Mouse (Mus musculus): ENCODE data around the gene Blm. TPM values are rescaled to one million over a fixed set of nuclear protein-coding genes. Genes with fewer than 3 reads are reported as not detected.

Gene Blm
- polyA plus RNA-seq, 1 experiment from 2014 or later, result 54.7 TPM

DNA sequence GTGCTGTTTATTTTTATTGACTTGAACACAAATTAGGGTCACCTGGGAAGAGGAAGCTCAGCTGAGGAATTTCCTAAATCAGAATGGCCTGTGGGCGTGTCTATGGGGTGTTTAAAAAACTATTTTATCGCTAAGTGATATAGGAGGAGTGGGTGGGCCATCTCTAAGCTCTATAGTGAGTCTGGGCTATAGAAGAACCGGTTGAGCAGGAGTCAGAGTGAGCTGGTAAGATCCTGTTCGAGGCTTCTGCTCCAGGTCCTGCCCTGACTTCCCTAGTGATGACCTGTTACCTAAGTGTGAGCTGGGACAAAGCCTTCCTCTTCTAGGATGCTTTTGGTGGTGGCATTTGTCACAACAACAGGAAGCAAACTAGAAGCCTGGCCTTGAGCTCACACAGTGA, 94.2 kb downstream of the Blm start:
- 70% methylated on average over 4 of the region's 4 CpGs for WGBS
- Histone ChIP-seq H3K27ac (no peak overlapping the region), H3K36me3 (replicated peaks) (no peaks in the 10 kb centered on the region), H3K9me3 (no peaks in the 10 kb centered on the region), H3K4me1 (peaks cover 52% of the 10 kb centered on the region), H3K27me3 (ENCODE audit: poor library complexity, severe bottlenecking) (peaks cover 8% of the 10 kb centered on the region; the same call in 1 of the 2 replicates), H3K4me3 (no peak overlapping the region)
- no peak for DNase-seq (ENCODE audit: extremely low spot score, low spot score)

GRCm38 (mm10) chr7:80439789-80440488, 95.0 kb downstream of the Blm start:
- Histone ChIP-seq H3K4me3 (no peak overlapping the region), H3K36me3 (replicated peaks) (no peaks in the 10 kb centered on the region), H3K27ac (no peak overlapping the region), H3K4me1 (peaks cover 44% of the 10 kb centered on the region), H3K9me3 (no peaks in the 10 kb centered on the region), H3K27me3 (ENCODE audit: poor library complexity, severe bottlenecking) (peaks cover 6% of the 10 kb centered on the region; the same call in 1 of the 2 replicates)
- no peak for DNase-seq (ENCODE audit: extremely low spot score, low spot score)
- 89% methylated on average over 10 of the region's 10 CpGs for WGBS

- DNase-seq (ENCODE audit: extremely low spot score, low spot score), result no peak
- H3K27ac ChIP-seq, result no peak overlapping the region
- no peaks in the 10 kb centered on the region for H3K27me3 ChIP-seq (ENCODE audit: poor library complexity, severe bottlenecking)
- H3K36me3 ChIP-seq (replicated peaks), result no peaks in the 10 kb centered on the region
- H3K9me3 ChIP-seq, result no peaks in the 10 kb centered on the region
- 41% methylated on average over 15 of the region's 15 CpGs for WGBS
- no peak overlapping the region for H3K4me3 ChIP-seq
- peaks cover 38% of the 10 kb centered on the region for H3K4me1 ChIP-seq
These were observed 95.7 kb downstream of the Blm start for GRCm38 (mm10) chr7:80439032-80439760.

DNA sequence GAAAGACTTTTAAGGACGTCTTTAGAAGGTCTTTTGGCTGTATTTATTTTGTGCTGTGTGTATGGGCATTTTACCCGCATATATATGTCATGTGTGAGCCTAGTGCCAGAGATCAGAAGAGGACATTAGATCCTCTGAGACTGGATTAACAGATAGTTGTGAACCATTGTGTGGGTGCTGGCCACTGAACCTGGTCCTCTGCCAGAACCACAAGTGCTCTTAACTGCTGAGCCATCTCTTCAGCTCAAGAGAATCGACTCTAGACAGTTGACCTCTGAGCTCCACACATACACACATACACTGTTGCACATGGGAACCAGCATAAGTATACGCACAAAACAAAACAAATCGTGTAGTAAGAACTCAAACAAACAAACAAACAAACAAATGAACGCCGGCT, 98.3 kb downstream of the Blm start:
- no peaks in the 10 kb centered on the region for H3K27me3 ChIP-seq (ENCODE audit: poor library complexity, severe bottlenecking)
- H3K4me3 ChIP-seq, result no peak overlapping the region
- DNase-seq (ENCODE audit: extremely low spot score, low spot score), result no peak
- no peaks in the 10 kb centered on the region for H3K9me3 ChIP-seq
- no peaks in the 10 kb centered on the region for H3K36me3 ChIP-seq (replicated peaks)
- 93% methylated on average over 7 of the region's 7 CpGs for WGBS
- no peak overlapping the region for H3K27ac ChIP-seq
- H3K4me1 ChIP-seq, result peaks cover 18% of the 10 kb centered on the region

DNA sequence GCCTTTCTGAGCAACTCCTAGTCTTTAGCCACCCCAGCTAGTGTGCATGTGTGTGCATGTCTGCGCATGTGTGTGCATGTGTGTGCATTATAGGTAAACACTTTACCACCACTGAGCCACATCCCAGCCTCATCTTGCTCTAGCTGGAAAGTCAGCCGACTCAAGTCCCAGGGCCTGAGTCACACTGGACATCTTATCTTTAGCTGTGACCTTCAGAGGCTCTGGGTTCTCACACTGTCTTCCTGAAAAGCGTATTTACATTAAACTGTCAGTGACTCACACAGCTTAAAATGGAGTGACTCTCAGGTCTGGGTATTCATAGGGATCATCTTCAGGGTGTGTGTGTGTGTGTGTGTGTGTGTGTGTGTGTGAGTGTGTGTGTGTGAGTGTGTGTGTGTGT, 99.3 kb downstream of the Blm start:
- WGBS, result 93% methylated on average over 3 of the region's 3 CpGs

GRCm38 (mm10) chr7:80429661-80430060, 105.3 kb downstream of the Blm start:
- no peak for DNase-seq (ENCODE audit: extremely low spot score, low spot score)
- Histone ChIP-seq H3K27me3 (ENCODE audit: poor library complexity, severe bottlenecking) (no peaks in the 10 kb centered on the region), H3K4me1 (no peaks in the 10 kb centered on the region; the same call in 1 of the 2 replicates), H3K4me3 (no peak overlapping the region), H3K27ac (no peak overlapping the region), H3K36me3 (replicated peaks) (no peaks in the 10 kb centered on the region), H3K9me3 (no peaks in the 10 kb centered on the region)
- WGBS, result 94% methylated on average over 12 of the region's 12 CpGs

More for the DNA sequence above, 99.3 kb downstream of the Blm start:
- Histone ChIP-seq H3K9me3 (no peaks in the 10 kb centered on the region), H3K27me3 (ENCODE audit: poor library complexity, severe bottlenecking) (no peaks in the 10 kb centered on the region), H3K27ac (no peak overlapping the region), H3K4me1 (peaks cover 17% of the 10 kb centered on the region), H3K36me3 (replicated peaks) (no peaks in the 10 kb centered on the region), H3K4me3 (no peak overlapping the region)
- DNase-seq (ENCODE audit: extremely low spot score, low spot score), result no peak

- no peak for DNase-seq (ENCODE audit: extremely low spot score, low spot score)
- no peak overlapping the region for H3K27ac ChIP-seq
- H3K4me3 ChIP-seq, result no peak overlapping the region
- H3K36me3 ChIP-seq (replicated peaks), result no peaks in the 10 kb centered on the region
- H3K27me3 ChIP-seq (ENCODE audit: poor library complexity, severe bottlenecking), result no peaks in the 10 kb centered on the region; the same call in 1 of the 2 replicates
- peaks cover 7% of the 10 kb centered on the region for H3K4me1 ChIP-seq
- WGBS, result 87% methylated on average over 5 of the region's 5 CpGs
- no peaks in the 10 kb centered on the region for H3K9me3 ChIP-seq
These were observed 107.2 kb downstream of the Blm start for GRCm38 (mm10) chr7:80427730-80428129.

GRCm38 (mm10) chr7:80426363-80426762, 108.6 kb downstream of the Blm start:
- no peak for DNase-seq (ENCODE audit: extremely low spot score, low spot score)
- Histone ChIP-seq H3K27ac (no peak overlapping the region), H3K36me3 (replicated peaks) (no peaks in the 10 kb centered on the region), H3K4me1 (peaks cover 9% of the 10 kb centered on the region), H3K27me3 (ENCODE audit: poor library complexity, severe bottlenecking) (no peaks in the 10 kb centered on the region; the same call in 1 of the 2 replicates), H3K9me3 (no peaks in the 10 kb centered on the region), H3K4me3 (no peak overlapping the region)
- 75% methylated on average over 7 of the region's 7 CpGs for WGBS

DNA sequence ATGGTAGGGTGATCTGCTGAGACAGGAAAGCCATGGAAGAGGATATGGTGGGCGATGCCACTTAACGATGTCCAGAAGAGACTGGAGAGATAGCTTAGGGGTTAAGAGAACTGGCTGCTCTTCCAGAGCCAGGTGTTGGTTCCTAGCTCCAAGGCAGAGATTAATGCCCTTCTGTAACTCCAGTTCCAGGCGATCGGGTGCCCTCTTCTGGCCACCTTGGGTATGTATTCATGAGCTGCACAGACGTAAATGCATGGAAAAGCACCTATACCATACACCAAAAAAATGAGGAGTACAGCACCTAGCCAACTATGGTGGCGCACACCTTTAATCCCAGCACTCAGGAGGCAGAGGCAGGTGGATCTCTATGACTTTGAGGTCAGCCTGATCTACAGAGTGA, 110.2 kb downstream of the Blm start:
- Histone ChIP-seq H3K27me3 (ENCODE audit: poor library complexity, severe bottlenecking) (no peaks in the 10 kb centered on the region; the same call in 1 of the 2 replicates), H3K27ac (no peak overlapping the region), H3K4me3 (no peak overlapping the region)

DNA sequence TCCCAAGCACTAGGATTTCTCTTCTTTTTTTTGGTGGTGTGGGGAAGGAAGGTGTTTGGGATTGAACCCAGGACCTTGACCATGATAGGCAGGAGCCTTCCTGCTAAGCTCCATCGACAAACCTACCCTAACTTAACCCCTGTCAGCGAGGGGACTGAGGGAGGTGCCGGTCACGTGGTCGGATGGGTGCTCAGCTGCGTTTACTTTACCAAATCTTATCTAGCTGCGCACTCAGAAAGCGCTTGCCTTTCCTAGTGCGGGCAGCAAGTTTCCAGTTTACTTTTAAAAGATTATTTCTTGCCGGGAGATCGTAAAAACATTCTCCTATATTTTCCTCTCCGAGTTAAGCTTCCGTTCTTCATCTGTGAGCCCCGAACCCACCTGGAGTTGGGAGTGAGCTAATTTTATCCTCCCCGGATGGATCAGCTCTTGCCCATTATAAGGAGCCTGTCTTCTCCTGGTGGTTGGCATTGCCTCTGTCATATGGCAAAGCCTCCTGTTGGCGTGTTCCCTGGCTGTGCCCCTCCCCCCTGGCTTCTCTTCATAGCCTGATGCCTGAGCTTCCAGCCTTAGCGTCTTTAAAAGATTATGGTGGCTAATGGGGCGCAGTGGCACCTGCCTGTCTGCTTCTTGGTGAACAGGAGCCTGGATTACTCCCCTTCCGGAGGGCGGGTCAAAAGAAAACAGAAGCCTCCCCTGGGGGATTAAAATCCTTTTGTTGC, 112.0 kb downstream of the Blm start:
- no peak overlapping the region for H3K4me3 ChIP-seq
- H3K27me3 ChIP-seq (ENCODE audit: poor library complexity, severe bottlenecking), result no peaks in the 10 kb centered on the region; the same call in 1 of the 2 replicates
- DNase-seq (ENCODE audit: extremely low spot score, low spot score), result no peak
- no peak overlapping the region for H3K27ac ChIP-seq
- WGBS, result 27% methylated on average over 20 of the region's 20 CpGs
- H3K9me3 ChIP-seq, result no peaks in the 10 kb centered on the region
- no peaks in the 10 kb centered on the region for H3K36me3 ChIP-seq (replicated peaks)
- peaks cover 9% of the 10 kb centered on the region for H3K4me1 ChIP-seq

More for the DNA sequence above, 110.2 kb downstream of the Blm start:
- H3K36me3 ChIP-seq (replicated peaks), result no peaks in the 10 kb centered on the region
- peaks cover 9% of the 10 kb centered on the region for H3K4me1 ChIP-seq
- DNase-seq (ENCODE audit: extremely low spot score, low spot score), result no peak
- WGBS, result 83% methylated on average over 6 of the region's 6 CpGs
- no peaks in the 10 kb centered on the region for H3K9me3 ChIP-seq

GRCm38 (mm10) chr7:80421576-80421975, 113.3 kb downstream of the Blm start:
- Histone ChIP-seq H3K4me3 (no peak overlapping the region), H3K27me3 (ENCODE audit: poor library complexity, severe bottlenecking) (no peaks in the 10 kb centered on the region; the same call in 1 of the 2 replicates), H3K9me3 (no peaks in the 10 kb centered on the region), H3K27ac (no peak overlapping the region), H3K36me3 (replicated peaks) (no peaks in the 10 kb centered on the region), H3K4me1 (peaks cover 9% of the 10 kb centered on the region)
- DNase-seq (ENCODE audit: extremely low spot score, low spot score), result no peak
- 96% methylated on average over 6 of the region's 6 CpGs for WGBS

GRCm38 (mm10) chr7:80420586-80420985, 114.3 kb downstream of the Blm start:
- Histone ChIP-seq H3K27me3 (ENCODE audit: poor library complexity, severe bottlenecking) (no peaks in the 10 kb centered on the region; the same call in 1 of the 2 replicates), H3K27ac (no peak overlapping the region), H3K4me3 (no peak overlapping the region), H3K36me3 (replicated peaks) (no peaks in the 10 kb centered on the region), H3K4me1 (peaks cover 9% of the 10 kb centered on the region), H3K9me3 (no peaks in the 10 kb centered on the region)
- 89% methylated on average over 4 of the region's 4 CpGs for WGBS
- DNase-seq (ENCODE audit: extremely low spot score, low spot score), result no peak

Data from forebrain, embryonic 10.5 days (tissue).